Mouse (Mus musculus): ENCODE measurements around the gene Scn3b. TPM values are rescaled to one million over a fixed set of nuclear protein-coding genes. Genes with fewer than 3 reads are reported as not detected.

Gene Scn3b
- polyA plus RNA-seq, 1 experiment from 2014 or later = 2.9 TPM

- Histone ChIP-seq H3K4me1 (ENCODE audit: insufficient read depth) (no peaks in the 10 kb centered on the region), H3K4me3 (ENCODE audit: low read depth, low read length) (no peak overlapping the region), H3K27me3 (ENCODE audit: insufficient read depth, low read length) (0 out of 2 replicates have a peak, but pooled peaks cover 2% of the 10 kb centered on the region), H3K4me2 (no peak overlapping the region), H3K9ac (no peak overlapping the region), H3K9me3 (ENCODE audit: low read depth, low read length) (0 out of 2 replicates have a peak, but pooled peaks cover 4% of the 10 kb centered on the region), H3K27ac (ENCODE audit: low read depth) (no peak overlapping the region), H3K36me3 (ENCODE audit: insufficient read depth) (no peaks in the 10 kb centered on the region)
- ATAC-seq (ENCODE audit: insufficient read depth) (no peak), DNase-seq (no peak)
- TF ChIP-seq CTCF (IDR thresholded peaks at IDR 0.05; ENCODE audit: low read depth) = no peak
- WGBS = 48% methylated on average over 9 of the region's 9 CpGs
Measured at GRCm38 (mm10) chr9:40245466-40245865, 23.6 kb upstream of the Scn3b start.

DNA sequence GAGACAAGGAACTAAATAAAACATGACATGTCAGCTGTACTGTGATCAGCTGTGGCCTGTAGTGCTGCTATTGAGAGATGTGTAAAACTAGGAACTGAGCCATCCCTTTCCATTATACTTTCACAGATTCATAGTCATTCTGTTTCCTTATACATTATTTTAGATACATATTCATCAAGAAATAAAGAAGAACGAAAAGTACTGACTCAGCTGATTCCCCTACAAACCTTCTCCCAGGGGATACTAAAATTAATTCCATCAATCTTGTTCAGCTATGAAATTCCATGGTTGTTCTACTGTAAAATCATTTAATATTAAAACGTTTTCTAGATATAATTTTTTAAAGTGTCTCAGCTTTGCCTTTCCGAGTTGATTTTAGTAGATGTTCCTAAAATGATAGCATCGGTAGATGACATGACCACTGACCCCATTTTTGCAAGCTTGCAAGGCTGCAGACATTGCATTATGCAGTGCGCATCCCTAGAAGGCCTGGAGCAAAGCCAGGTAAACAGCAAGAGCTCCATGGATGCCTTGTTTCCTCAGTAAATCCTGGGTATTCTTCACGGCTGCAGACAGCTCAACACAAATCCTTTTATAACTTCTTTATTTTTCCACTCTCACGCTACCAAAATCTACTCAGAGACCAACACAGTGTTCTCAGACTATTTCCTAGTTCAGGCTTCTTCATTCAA lies 22.9 kb upstream of the Scn3b start:
- TF ChIP-seq CTCF (IDR thresholded peaks at IDR 0.05; ENCODE audit: low read depth) = no peak
- no peak overlapping the region for H3K4me2 ChIP-seq
- WGBS = 79% methylated on average over 7 of the region's 7 CpGs
- H3K4me1 ChIP-seq (ENCODE audit: insufficient read depth) = no peaks in the 10 kb centered on the region
- no peak for DNase-seq
- H3K9me3 ChIP-seq (ENCODE audit: low read depth, low read length) = 0 out of 2 replicates have a peak, but pooled peaks cover 4% of the 10 kb centered on the region
- no peaks in the 10 kb centered on the region for H3K36me3 ChIP-seq (ENCODE audit: insufficient read depth)
- H3K9ac ChIP-seq = no peak overlapping the region
- no peak overlapping the region for H3K27ac ChIP-seq (ENCODE audit: low read depth)
- H3K4me3 ChIP-seq (ENCODE audit: low read depth, low read length) = no peak overlapping the region
- no peak for ATAC-seq (ENCODE audit: insufficient read depth)
- H3K27me3 ChIP-seq (ENCODE audit: insufficient read depth, low read length) = no peaks in the 10 kb centered on the region

DNA sequence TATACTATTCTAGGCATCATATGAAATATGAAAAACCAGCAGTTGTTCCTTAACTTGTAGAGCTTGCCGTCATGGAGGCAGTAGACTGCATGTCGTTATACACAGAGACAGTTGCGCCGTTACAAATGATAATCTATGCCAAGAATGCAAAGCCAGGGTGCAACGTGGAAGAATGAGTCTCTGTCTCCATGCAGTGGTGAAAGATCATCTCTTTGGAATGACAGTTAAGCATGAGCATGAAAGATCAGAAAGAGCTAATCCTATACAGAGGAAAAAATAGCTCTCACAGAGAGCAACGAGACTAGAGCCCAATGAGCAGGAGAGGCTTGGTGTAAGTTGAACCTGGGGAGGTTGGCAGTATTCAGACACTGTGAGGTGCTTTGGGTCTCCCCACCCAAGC lies 22.3 kb upstream of the Scn3b start:
- no peak overlapping the region for H3K27ac ChIP-seq (ENCODE audit: low read depth)
- no peak overlapping the region for H3K4me3 ChIP-seq (ENCODE audit: low read depth, low read length)
- no peak for TF ChIP-seq CTCF (IDR thresholded peaks at IDR 0.05; ENCODE audit: low read depth)
- no peaks in the 10 kb centered on the region for H3K4me1 ChIP-seq (ENCODE audit: insufficient read depth)
- no peaks in the 10 kb centered on the region for H3K27me3 ChIP-seq (ENCODE audit: insufficient read depth, low read length)
- WGBS = 72% methylated on average over 6 of the region's 6 CpGs
- 0 out of 2 replicates have a peak, but pooled peaks cover 4% of the 10 kb centered on the region for H3K9me3 ChIP-seq (ENCODE audit: low read depth, low read length)
- H3K9ac ChIP-seq = no peak overlapping the region
- no peaks in the 10 kb centered on the region for H3K36me3 ChIP-seq (ENCODE audit: insufficient read depth)
- H3K4me2 ChIP-seq = no peak overlapping the region
- no peak for DNase-seq
- ATAC-seq (ENCODE audit: insufficient read depth) = no peak

DNA sequence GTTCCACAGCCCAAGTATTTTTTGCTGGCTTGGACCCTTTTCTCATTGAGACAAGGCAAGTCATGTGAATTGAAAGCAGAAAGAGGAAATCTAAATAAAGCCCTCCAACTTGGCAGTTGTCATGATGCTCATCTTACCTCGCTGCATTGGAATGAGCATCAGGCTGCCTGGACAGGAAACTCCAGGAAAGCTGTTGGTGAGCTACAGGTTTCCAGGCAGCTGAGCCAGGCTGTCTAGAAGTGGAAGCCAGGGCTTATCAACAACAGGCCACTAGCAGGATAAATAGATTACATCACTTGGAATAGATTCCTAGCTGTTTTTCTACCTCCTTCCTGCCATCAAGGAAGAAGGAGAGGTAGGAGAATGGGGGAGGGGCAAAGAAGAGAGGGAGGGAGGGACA lies 19.9 kb upstream of the Scn3b start:
- peak; percentile 18 for DNase-seq
- no peak overlapping the region for H3K9ac ChIP-seq
- no peaks in the 10 kb centered on the region for H3K27me3 ChIP-seq (ENCODE audit: insufficient read depth, low read length)
- no peak for ATAC-seq (ENCODE audit: insufficient read depth)
- no peak for TF ChIP-seq CTCF (IDR thresholded peaks at IDR 0.05; ENCODE audit: low read depth)
- H3K27ac ChIP-seq (ENCODE audit: low read depth) = no peak overlapping the region
- H3K4me3 ChIP-seq (ENCODE audit: low read depth, low read length) = no peak overlapping the region
- no peak overlapping the region for H3K4me2 ChIP-seq
- no peaks in the 10 kb centered on the region for H3K4me1 ChIP-seq (ENCODE audit: insufficient read depth)
- H3K9me3 ChIP-seq (ENCODE audit: low read depth, low read length) = 0 out of 2 replicates have a peak, but pooled peaks cover 4% of the 10 kb centered on the region
- WGBS = 58% methylated on average over 1 of the region's 1 CpGs
- no peaks in the 10 kb centered on the region for H3K36me3 ChIP-seq (ENCODE audit: insufficient read depth)

- H3K4me1 ChIP-seq (ENCODE audit: insufficient read depth) = no peaks in the 10 kb centered on the region
- H3K27ac ChIP-seq (ENCODE audit: low read depth) = no peak overlapping the region
- peak; percentile 34 for DNase-seq
- no peaks in the 10 kb centered on the region for H3K27me3 ChIP-seq (ENCODE audit: insufficient read depth, low read length)
- no peaks in the 10 kb centered on the region for H3K36me3 ChIP-seq (ENCODE audit: insufficient read depth)
- no peak overlapping the region for H3K4me3 ChIP-seq (ENCODE audit: low read depth, low read length)
- no peak overlapping the region for H3K4me2 ChIP-seq
- no peak for ATAC-seq (ENCODE audit: insufficient read depth)
- H3K9ac ChIP-seq = no peak overlapping the region
- 0 out of 2 replicates have a peak, but pooled peaks cover 4% of the 10 kb centered on the region for H3K9me3 ChIP-seq (ENCODE audit: low read depth, low read length)
- WGBS = 46% methylated on average over 3 of the region's 3 CpGs
- no peak for TF ChIP-seq CTCF (IDR thresholded peaks at IDR 0.05; ENCODE audit: low read depth)
Measured at GRCm38 (mm10) chr9:40252459-40252858, 16.6 kb upstream of the Scn3b start.

DNA sequence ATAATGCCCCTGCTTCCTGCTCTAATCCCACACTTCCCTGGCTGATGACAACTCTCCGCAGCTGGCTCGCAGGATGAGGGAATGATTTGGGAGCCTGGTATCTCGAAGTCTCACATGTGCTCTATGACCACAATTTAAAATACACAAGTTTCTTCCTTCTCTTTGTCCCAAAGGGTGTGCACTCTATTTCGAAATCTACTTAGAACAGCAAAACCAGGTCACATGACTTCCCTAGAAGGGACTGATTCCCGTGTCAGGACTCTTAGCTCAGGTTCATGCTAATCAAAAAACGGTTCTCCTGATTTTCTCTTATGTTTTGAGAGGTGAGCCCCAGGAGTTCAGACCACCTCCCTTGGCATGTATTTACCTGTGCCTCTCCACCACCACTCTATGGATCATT lies 5.1 kb upstream of the Scn3b start:
- H3K27me3 ChIP-seq (ENCODE audit: insufficient read depth, low read length) = no peaks in the 10 kb centered on the region
- no peaks in the 10 kb centered on the region for H3K4me1 ChIP-seq (ENCODE audit: insufficient read depth)
- DNase-seq (no peak), ATAC-seq (ENCODE audit: insufficient read depth) (no peak)
- 57% methylated on average over 6 of the region's 6 CpGs for WGBS
- TF ChIP-seq CTCF (IDR thresholded peaks at IDR 0.05; ENCODE audit: low read depth) = no peak
- H3K4me2 ChIP-seq = no peak overlapping the region
- H3K9me3 ChIP-seq (ENCODE audit: low read depth, low read length) = no peaks in the 10 kb centered on the region
- no peak overlapping the region for H3K27ac ChIP-seq (ENCODE audit: low read depth)
- H3K36me3 ChIP-seq (ENCODE audit: insufficient read depth) = no peaks in the 10 kb centered on the region
- no peak overlapping the region for H3K4me3 ChIP-seq (ENCODE audit: low read depth, low read length)
- H3K9ac ChIP-seq = no peak overlapping the region

DNA sequence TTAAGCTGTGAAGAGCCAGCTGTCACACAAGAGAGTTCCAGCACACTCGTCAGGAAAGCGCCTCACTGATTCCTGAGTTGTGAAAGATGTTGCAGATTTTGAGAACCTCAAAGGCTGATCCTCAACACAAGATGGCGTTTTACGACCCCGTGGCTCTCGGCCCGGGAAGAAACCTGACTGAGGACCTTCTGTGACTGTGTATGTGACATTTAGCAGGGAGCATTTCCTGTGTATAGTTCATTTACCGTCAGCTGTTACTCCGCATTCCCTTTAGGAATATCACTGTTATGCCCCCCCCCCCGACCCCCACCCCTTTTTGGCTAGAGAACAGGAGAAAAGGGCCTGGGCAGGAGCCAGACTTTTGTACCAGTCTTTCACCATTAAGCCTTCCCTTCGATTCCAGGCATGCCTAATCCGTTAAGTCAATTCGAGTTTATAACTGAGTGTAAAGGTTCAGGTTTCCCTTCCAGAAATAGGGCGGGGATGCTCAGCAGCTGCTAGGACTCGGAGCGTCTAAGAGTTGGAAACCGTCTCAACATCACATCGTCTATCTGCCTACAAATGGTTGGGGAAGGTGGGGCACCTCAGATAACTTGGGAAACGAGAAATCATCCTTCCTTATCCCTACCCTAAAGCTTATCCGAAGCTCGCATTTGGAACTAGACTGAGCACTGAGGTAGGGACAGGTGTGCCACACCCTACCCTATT lies 823 bp upstream of the Scn3b start:
- Histone ChIP-seq H3K9me3 (ENCODE audit: low read depth, low read length) (no peaks in the 10 kb centered on the region), H3K4me1 (ENCODE audit: insufficient read depth) (no peaks in the 10 kb centered on the region), H3K4me2 (peak overlapping the region; percentile 64; the same call in 1 of the 2 replicates), H3K36me3 (ENCODE audit: insufficient read depth) (no peaks in the 10 kb centered on the region), H3K9ac (no peak overlapping the region), H3K27ac (ENCODE audit: low read depth) (no peak overlapping the region), H3K4me3 (ENCODE audit: low read depth, low read length) (no peak overlapping the region), H3K27me3 (ENCODE audit: insufficient read depth, low read length) (no peaks in the 10 kb centered on the region)
- TF ChIP-seq CTCF (IDR thresholded peaks at IDR 0.05; ENCODE audit: low read depth) = 0 out of 2 replicates have a peak, but pooled peaks have one; percentile 5
- DNase-seq = peak; percentile 29
- ATAC-seq (ENCODE audit: insufficient read depth) = no peak
- 16% methylated on average over 21 of the region's 21 CpGs for WGBS

All from lung, embryonic 14.5 days (tissue).